Mouse (Mus musculus) liver, embryonic 14.5 days (tissue): Measurements from ENCODE around the gene Pla2g4e. TPM values are rescaled to one million over a fixed set of nuclear protein-coding genes. Genes with fewer than 3 reads are reported as not detected.

Source experiments
- ATAC-seq: fragments of 200-750 bp; cut with Nextera tagmentation; 2 replicates; pipeline ENCODE4 v1.8.0; 2017; ENCODE audit warnings: moderate number of reproducible peaks, mild to moderate bottlenecking, moderate library complexity; ENCODE audit not compliant: insufficient read depth
- DNase-seq, 3 experiments: peaks; one replicate each; pipeline ENCODE4 v3.0.0-alpha.2; 2012 to 2013; ENCODE audit warnings: low read depth in 3 of 3, low spot score in 3 of 3
- H3K27ac ChIP-seq: fragments of 300-500 bp; sonication (generic); 2 replicates; pipeline ENCODE4 v1.5.1; 2014; ENCODE audit warnings: moderate library complexity, mild to moderate bottlenecking, control low read depth, inconsistent platforms
- H3K27me3 ChIP-seq: fragments of 300-500 bp; sonication (generic); 2 replicates; pipeline ENCODE4 v1.6.1; 2014; ENCODE audit warnings: mild to moderate bottlenecking, low read length, moderate library complexity; ENCODE audit not compliant: control insufficient read depth, insufficient read depth
- H3K36me3 ChIP-seq: fragments of 300-500 bp; sonication (generic); replicated peaks from 2 replicates; pipeline ENCODE4 v1.6.1; 2014; ENCODE audit warnings: low read depth; ENCODE audit not compliant: control insufficient read depth, insufficient read depth
- H3K4me1 ChIP-seq, 2 experiments: fragments of 200-500 bp in 1 of 2; fragments of 300-500 bp in 1 of 2; sonication (generic) in 1 of 2; replicated peaks; 2 replicates each; pipeline ENCODE4 v1.6.1; 2012 to 2014; ENCODE audit warnings: antibody characterized with exemption in 1 of 2, inconsistent platforms in 1 of 2, low read length in 1 of 2; ENCODE audit not compliant: control insufficient read depth in 2 of 2, insufficient read depth in 2 of 2
- H3K4me2 ChIP-seq: fragments of 300-500 bp; sonication (generic); 2 replicates; pipeline ENCODE4 v1.6.1; 2014; ENCODE audit warnings: low read depth, mild to moderate bottlenecking, control low read depth, moderate library complexity
- H3K4me3 ChIP-seq, 2 experiments: fragments of 200-500 bp in 1 of 2; fragments of 300-500 bp in 1 of 2; sonication (generic) in 1 of 2; 2 replicates each; pipeline ENCODE4 v1.5.1; 2012 to 2014; ENCODE audit warnings: low read depth in 2 of 2, low read length in 2 of 2, mild to moderate bottlenecking in 2 of 2, control low read depth in 1 of 2, inconsistent platforms in 1 of 2, moderate library complexity in 1 of 2; ENCODE audit not compliant: insufficient read depth in 1 of 2
- H3K9ac ChIP-seq: fragments of 300-500 bp; sonication (generic); replicated peaks from 2 replicates; pipeline ENCODE4 v1.6.1; 2014; ENCODE audit warnings: mild to moderate bottlenecking, control low read depth, moderate library complexity
- H3K9me3 ChIP-seq: fragments of 300-500 bp; sonication (generic); 2 replicates; pipeline ENCODE4 v1.6.1; 2016; ENCODE audit warnings: low read length, mixed read lengths; ENCODE audit not compliant: control insufficient read depth
- CTCF ChIP-seq: IDR thresholded peaks from 2 replicates; pipeline ENCODE4 v1.5.1; 2016; ENCODE audit warnings: antibody characterized with exemption, low read depth, control low read depth
- EP300 ChIP-seq: IDR thresholded peaks from 2 replicates; pipeline ENCODE4 v1.6.1; 2016; ENCODE audit warnings: antibody characterized with exemption, low read depth
- WGBS: fragments of 180-500 bp; shearing (Covaris S2); extraction: QIAGEN DNeasy Blood & Tissue Kit; methylation state at CpG from one replicate; pipeline ENCODE4 v1.1.7; 2014; ENCODE audit not compliant: insufficient replicate concordance; 5-methylcytosine and 5-hydroxymethylcytosine counted together
- polyA plus RNA-seq, 2 experiments: library from polyadenylated mRNA; depleted of rRNA in 1 of 2; stranded (reverse) in 1 of 2; unstranded in 1 of 2; fragments of >200 nt; fragmentation: Nextera tagmentation in 1 of 2; extraction: Ambion mirVana in 1 of 2; gene quantifications; 2 replicates each; pipeline versions ENCODE4 v1.2.1 to v1.2.3; 2012 to 2014

Gene Pla2g4e
- polyA plus RNA-seq, 2 experiments = not detected

DNA sequence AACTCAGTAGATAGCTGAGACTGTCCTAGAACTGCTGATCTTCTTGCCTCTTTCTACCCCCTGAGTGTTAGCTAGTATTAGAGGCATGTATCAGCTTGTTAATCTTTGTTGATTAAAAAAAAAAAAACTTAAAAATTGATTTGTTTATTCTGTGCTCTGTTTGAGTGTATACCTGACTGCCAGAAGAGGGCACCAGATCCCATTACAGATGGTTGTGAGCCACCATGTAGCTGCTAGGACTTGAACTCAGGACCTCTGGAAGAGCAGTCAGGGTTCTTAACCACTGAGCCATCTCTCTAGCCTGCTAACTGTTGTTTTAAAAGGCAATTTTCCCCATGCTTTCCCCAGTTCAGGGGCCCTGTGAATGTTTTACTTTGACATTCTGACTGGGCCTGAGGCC, 66.2 kb downstream of the Pla2g4e start:
- Histone ChIP-seq H3K4me1 (no peaks in the 10 kb centered on the region), H3K9me3 (no peaks in the 10 kb centered on the region), H3K4me3 (no peak overlapping the region), H3K27ac (no peak overlapping the region), H3K36me3 (no peaks in the 10 kb centered on the region), H3K9ac (no peak overlapping the region), H3K27me3 (no peaks in the 10 kb centered on the region), H3K4me2 (no peak overlapping the region)
- DNase-seq (no peak), ATAC-seq (no peak)
- peak; percentile 34; the same call in 1 of the 2 replicates for TF ChIP-seq CTCF
- TF ChIP-seq EP300 = no peak

DNA sequence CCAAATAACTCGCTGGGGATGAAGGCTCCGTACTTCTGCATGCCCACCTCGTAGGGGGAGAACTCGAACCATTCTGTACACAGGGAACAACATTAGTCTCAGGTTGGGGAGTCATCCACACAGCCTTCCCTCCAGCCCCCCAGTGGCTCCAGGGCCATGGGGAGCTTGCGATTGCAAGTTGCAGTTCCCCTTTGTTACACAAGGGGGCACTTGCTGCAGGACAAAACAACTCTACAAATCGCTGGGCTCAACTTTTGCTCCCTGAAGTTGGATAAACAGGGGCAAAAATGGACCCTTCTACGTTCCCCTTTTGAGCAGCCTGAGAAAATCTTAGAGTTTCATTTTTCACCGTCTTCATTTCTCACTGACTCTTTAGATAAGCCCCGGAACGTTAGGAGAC, 71.4 kb downstream of the Pla2g4e start:
- ATAC-seq (no peak), DNase-seq (no peak)
- Histone ChIP-seq H3K36me3 (no peaks in the 10 kb centered on the region), H3K4me1 (peaks cover 0 to 6% of the 10 kb centered on the region in 2 experiments; a peak in 2 of 4 replicates), H3K27me3 (no peaks in the 10 kb centered on the region), H3K27ac (no peak overlapping the region), H3K9me3 (no peaks in the 10 kb centered on the region), H3K4me3 (no peak overlapping the region), H3K4me2 (no peak overlapping the region), H3K9ac (no peak overlapping the region)
- TF ChIP-seq EP300 (no peak), CTCF (peak; percentile 89)
- WGBS = 15% methylated on average over 10 of the region's 10 CpGs

DNA sequence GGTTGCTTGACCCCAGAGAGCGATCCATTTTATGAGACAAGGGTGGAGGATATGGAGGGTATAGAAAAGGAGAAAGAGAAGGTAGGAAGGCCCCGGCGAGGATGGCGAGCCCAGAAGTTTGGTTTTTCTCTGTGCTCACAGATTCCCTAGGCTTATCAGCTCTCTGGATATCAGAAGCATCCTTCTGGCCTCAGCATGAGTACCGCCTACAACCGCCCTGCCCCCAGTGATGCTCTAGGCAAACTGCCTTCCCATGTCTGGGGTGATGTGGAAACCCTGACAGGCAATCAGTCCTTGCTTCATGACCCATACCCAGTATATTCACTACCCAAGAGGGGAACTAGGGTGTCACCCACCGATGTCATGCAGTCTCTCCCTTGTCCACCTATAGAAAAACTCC, 73.8 kb downstream of the Pla2g4e start:
- no peaks in the 10 kb centered on the region for H3K27me3 ChIP-seq
- DNase-seq (no peak), ATAC-seq (peak; percentile 62; the same call in 1 of the 2 replicates)
- no peak overlapping the region for H3K4me2 ChIP-seq
- WGBS = 38% methylated on average over 7 of the region's 7 CpGs
- no peak overlapping the region for H3K9ac ChIP-seq
- TF ChIP-seq EP300 = peak; percentile 19; the same call in 1 of the 2 replicates
- TF ChIP-seq CTCF = no peak
- H3K4me1 ChIP-seq = peaks cover 0 to 6% of the 10 kb centered on the region in 2 experiments; a peak in 2 of 4 replicates
- no peak overlapping the region for H3K27ac ChIP-seq
- no peaks in the 10 kb centered on the region for H3K9me3 ChIP-seq
- no peaks in the 10 kb centered on the region for H3K36me3 ChIP-seq
- no peak overlapping the region for H3K4me3 ChIP-seq

DNA sequence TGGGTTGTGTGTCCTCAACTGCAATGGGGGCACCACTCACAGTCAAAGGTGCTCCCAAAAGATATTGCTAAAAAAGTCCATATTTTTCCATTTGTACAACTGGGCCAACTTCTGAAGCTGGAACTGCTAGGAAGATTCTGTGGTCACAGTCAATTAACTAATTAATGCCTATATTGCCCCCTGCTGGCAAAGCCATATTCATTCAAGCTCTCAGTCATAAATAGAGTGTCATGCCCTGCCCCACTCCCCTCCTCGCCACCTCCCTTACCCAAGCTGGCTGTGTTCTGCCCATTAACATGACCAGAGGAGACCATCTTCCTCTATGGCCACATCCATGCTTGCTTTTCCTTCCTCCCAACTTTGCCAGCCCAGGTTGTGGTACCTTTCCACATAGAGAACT, 74.4 kb downstream of the Pla2g4e start:
- H3K27me3 ChIP-seq = no peaks in the 10 kb centered on the region
- peaks cover 0 to 6% of the 10 kb centered on the region in 2 experiments; a peak in 2 of 4 replicates for H3K4me1 ChIP-seq
- no peaks in the 10 kb centered on the region for H3K36me3 ChIP-seq
- H3K4me3 ChIP-seq = no peak overlapping the region
- 19% methylated on average over 1 of the region's 1 CpGs for WGBS
- no peak overlapping the region for H3K4me2 ChIP-seq
- ATAC-seq = no peak
- no peak overlapping the region for H3K9ac ChIP-seq
- H3K27ac ChIP-seq = no peak overlapping the region
- TF ChIP-seq EP300 (no peak), CTCF (peak; percentile 63)
- H3K9me3 ChIP-seq = no peaks in the 10 kb centered on the region
- no peak for DNase-seq

DNA sequence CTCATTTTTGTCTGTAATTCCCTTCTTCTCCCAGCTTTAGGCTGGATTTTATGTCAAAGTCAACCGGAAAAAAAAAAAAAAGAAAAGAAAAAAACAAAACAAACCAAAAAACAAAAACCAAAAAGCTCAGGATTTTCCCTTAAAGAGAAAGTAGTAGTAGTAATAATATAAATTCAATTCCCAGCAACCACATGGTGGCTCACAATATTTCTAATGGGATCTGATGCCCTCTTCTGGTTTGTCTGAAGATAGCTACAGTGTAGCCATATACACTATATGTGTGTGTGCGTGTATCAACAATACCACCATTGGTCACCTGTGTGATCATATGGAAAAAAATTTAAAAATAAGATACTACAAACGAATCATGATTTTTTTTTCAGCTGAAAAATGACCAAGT, 75.8 kb downstream of the Pla2g4e start:
- Histone ChIP-seq H3K27me3 (no peaks in the 10 kb centered on the region), H3K4me2 (no peak overlapping the region), H3K36me3 (no peaks in the 10 kb centered on the region), H3K9ac (no peak overlapping the region), H3K9me3 (no peaks in the 10 kb centered on the region), H3K4me1 (peaks cover 0 to 8% of the 10 kb centered on the region in 2 experiments; a peak in 2 of 4 replicates), H3K4me3 (no peak overlapping the region), H3K27ac (no peak overlapping the region)
- TF ChIP-seq EP300 (no peak), CTCF (no peak; the same call in 1 of the 2 replicates)
- DNase-seq (no peak), ATAC-seq (no peak)
- WGBS = 64% methylated on average over 3 of the region's 3 CpGs
